Mouse (Mus musculus): ENCODE data around the gene T. TPM values are rescaled to one million over a fixed set of nuclear protein-coding genes. Genes with fewer than 3 reads are reported as not detected.
A peak's percentile ranks its signal among the peaks of the same experiment; 100 is the strongest.

The T gene
- polyA plus RNA-seq, 1 experiment, result not detected

GRCm38 (mm10) chr17:8433121-8433977 lies 874 bp upstream of the T start:
- Histone ChIP-seq H3K4me3 (ENCODE audit: insufficient read depth, low read depth, low read length) (no peak overlapping the region), H3K36me3 (ENCODE audit: control insufficient read depth, insufficient read depth, low read length) (no peaks in the 10 kb centered on the region), H3K27me3 (replicated peaks; ENCODE audit: control insufficient read depth, insufficient read depth, low read length) (no peaks in the 10 kb centered on the region), H3K4me1 (ENCODE audit: control insufficient read depth, insufficient read depth, low read length) (no peaks in the 10 kb centered on the region), H3K27ac (ENCODE audit: insufficient read depth, low read depth, low read length) (no peak overlapping the region)
- 2% methylated on average over 52 of the region's 52 CpGs for WGBS
- DNase-seq, result no peak
- TF ChIP-seq CTCF (conservative IDR thresholded peaks at IDR 0.05; ENCODE audit: insufficient read depth, insufficient read length, low read depth, low read length) (no peak), POLR2A (IDR thresholded peaks at IDR 0.05; ENCODE audit: low read depth, low read length) (no peak)

- Histone ChIP-seq H3K4me3 (ENCODE audit: insufficient read depth, low read depth, low read length) (no peak overlapping the region), H3K36me3 (ENCODE audit: control insufficient read depth, insufficient read depth, low read length) (no peaks in the 10 kb centered on the region), H3K27me3 (replicated peaks; ENCODE audit: control insufficient read depth, insufficient read depth, low read length) (no peaks in the 10 kb centered on the region), H3K4me1 (ENCODE audit: control insufficient read depth, insufficient read depth, low read length) (no peaks in the 10 kb centered on the region), H3K27ac (ENCODE audit: insufficient read depth, low read depth, low read length) (no peak overlapping the region)
- TF ChIP-seq CTCF (conservative IDR thresholded peaks at IDR 0.05; ENCODE audit: insufficient read depth, insufficient read length, low read depth, low read length) (no peak), POLR2A (IDR thresholded peaks at IDR 0.05; ENCODE audit: low read depth, low read length) (no peak)
- no peak for DNase-seq
- 57% methylated on average over 7 of the region's 7 CpGs for WGBS
These were observed 2.0 kb downstream of the T start for GRCm38 (mm10) chr17:8436184-8436583.

GRCm38 (mm10) chr17:8444062-8444461 lies 9.8 kb downstream of the T start:
- H3K4me1 ChIP-seq (ENCODE audit: control insufficient read depth, insufficient read depth, low read length), result no peaks in the 10 kb centered on the region
- no peaks in the 10 kb centered on the region for H3K36me3 ChIP-seq (ENCODE audit: control insufficient read depth, insufficient read depth, low read length)
- H3K27ac ChIP-seq (ENCODE audit: insufficient read depth, low read depth, low read length), result no peak overlapping the region
- no peak for TF ChIP-seq CTCF (conservative IDR thresholded peaks at IDR 0.05; ENCODE audit: insufficient read depth, insufficient read length, low read depth, low read length)
- no peak for TF ChIP-seq POLR2A (IDR thresholded peaks at IDR 0.05; ENCODE audit: low read depth, low read length)
- no peak for DNase-seq
- 59% methylated on average over 3 of the region's 3 CpGs for WGBS
- H3K4me3 ChIP-seq (ENCODE audit: insufficient read depth, low read depth, low read length), result no peak overlapping the region
- no peaks in the 10 kb centered on the region for H3K27me3 ChIP-seq (replicated peaks; ENCODE audit: control insufficient read depth, insufficient read depth, low read length)

- DNase-seq, result peak; percentile 40
- Histone ChIP-seq H3K4me3 (ENCODE audit: insufficient read depth, low read depth, low read length) (no peak overlapping the region), H3K27ac (ENCODE audit: insufficient read depth, low read depth, low read length) (no peak overlapping the region), H3K4me1 (ENCODE audit: control insufficient read depth, insufficient read depth, low read length) (no peaks in the 10 kb centered on the region), H3K27me3 (replicated peaks; ENCODE audit: control insufficient read depth, insufficient read depth, low read length) (no peaks in the 10 kb centered on the region), H3K36me3 (ENCODE audit: control insufficient read depth, insufficient read depth, low read length) (no peaks in the 10 kb centered on the region)
- TF ChIP-seq POLR2A (IDR thresholded peaks at IDR 0.05; ENCODE audit: low read depth, low read length) (no peak), CTCF (conservative IDR thresholded peaks at IDR 0.05; ENCODE audit: insufficient read depth, insufficient read length, low read depth, low read length) (no peak)
- WGBS, result 8% methylated on average over 9 of the region's 9 CpGs
These were observed 13.5 kb downstream of the T start for GRCm38 (mm10) chr17:8447676-8448192.

- Histone ChIP-seq H3K27ac (ENCODE audit: insufficient read depth, low read depth, low read length) (no peak overlapping the region), H3K27me3 (replicated peaks; ENCODE audit: control insufficient read depth, insufficient read depth, low read length) (no peaks in the 10 kb centered on the region), H3K4me3 (ENCODE audit: insufficient read depth, low read depth, low read length) (no peak overlapping the region), H3K36me3 (ENCODE audit: control insufficient read depth, insufficient read depth, low read length) (no peaks in the 10 kb centered on the region), H3K4me1 (ENCODE audit: control insufficient read depth, insufficient read depth, low read length) (no peaks in the 10 kb centered on the region)
- no peak for DNase-seq
- 82% methylated on average over 3 of the region's 3 CpGs for WGBS
- TF ChIP-seq POLR2A (IDR thresholded peaks at IDR 0.05; ENCODE audit: low read depth, low read length), result no peak
- no peak for TF ChIP-seq CTCF (conservative IDR thresholded peaks at IDR 0.05; ENCODE audit: insufficient read depth, insufficient read length, low read depth, low read length)
These were observed 14.1 kb downstream of the T start for GRCm38 (mm10) chr17:8448324-8448723.

- TF ChIP-seq CTCF (conservative IDR thresholded peaks at IDR 0.05; ENCODE audit: insufficient read depth, insufficient read length, low read depth, low read length), result no peak
- no peaks in the 10 kb centered on the region for H3K27me3 ChIP-seq (replicated peaks; ENCODE audit: control insufficient read depth, insufficient read depth, low read length)
- H3K4me1 ChIP-seq (ENCODE audit: control insufficient read depth, insufficient read depth, low read length), result no peaks in the 10 kb centered on the region
- H3K36me3 ChIP-seq (ENCODE audit: control insufficient read depth, insufficient read depth, low read length), result no peaks in the 10 kb centered on the region
- no peak overlapping the region for H3K4me3 ChIP-seq (ENCODE audit: insufficient read depth, low read depth, low read length)
- no peak overlapping the region for H3K27ac ChIP-seq (ENCODE audit: insufficient read depth, low read depth, low read length)
- WGBS, result 22% methylated on average over 6 of the region's 6 CpGs
- no peak for DNase-seq
These were observed 21.0 kb downstream of the T start for GRCm38 (mm10) chr17:8455196-8455595.

- no peak overlapping the region for H3K4me3 ChIP-seq (ENCODE audit: insufficient read depth, low read depth, low read length)
- H3K4me1 ChIP-seq (ENCODE audit: control insufficient read depth, insufficient read depth, low read length), result no peaks in the 10 kb centered on the region
- no peak for DNase-seq
- H3K27ac ChIP-seq (ENCODE audit: insufficient read depth, low read depth, low read length), result no peak overlapping the region
- H3K36me3 ChIP-seq (ENCODE audit: control insufficient read depth, insufficient read depth, low read length), result no peaks in the 10 kb centered on the region
- 27% methylated on average over 7 of the region's 7 CpGs for WGBS
- H3K27me3 ChIP-seq (replicated peaks; ENCODE audit: control insufficient read depth, insufficient read depth, low read length), result no peaks in the 10 kb centered on the region
- no peak for TF ChIP-seq POLR2A (IDR thresholded peaks at IDR 0.05; ENCODE audit: low read depth, low read length)
- no peak for TF ChIP-seq CTCF (conservative IDR thresholded peaks at IDR 0.05; ENCODE audit: insufficient read depth, insufficient read length, low read depth, low read length)
These were observed 21.4 kb downstream of the T start for GRCm38 (mm10) chr17:8455601-8456000.
